Comparison of ENCODE assay signal across 14 mouse cellular contexts in genomic region chr6:51104336-51104735, GRCm38 (mm10).
DNase-seq lines count a peak whose midpoint lies in the region; ATAC-seq and TF ChIP-seq lines count a peak whose summit lies in the region.
"Had no signal": no experiment of that assay in that cellular context is flagged by ENCODE, and none has a peak within 500 bp of the region (broad histone marks: within the 10 kb centered on the region; RNA-seq: fewer than 3 reads in every experiment).

No protein-coding gene starts in this region.

- H3K4me2 ChIP-seq in forebrain, embryonic 14.5 days (ENCODE audit: low read length) = no peak overlapping the region
- H3K4me2 ChIP-seq in lung, embryonic 16.5 days (ENCODE audit: low read depth, low read length) = no peak overlapping the region
- H3K4me2 ChIP-seq in heart, embryonic 15.5 days = no peak overlapping the region
- H3K4me2 ChIP-seq: neural tube, embryonic 12.5 days had no signal

- 88% methylated on average over 5 of the region's 5 CpGs for WGBS in forebrain, embryonic 10.5 days
- WGBS in forebrain, embryonic 14.5 days = 83% methylated on average over 5 of the region's 5 CpGs
- WGBS in lung, embryonic 16.5 days = 62% methylated on average over 5 of the region's 5 CpGs
- WGBS in heart, embryonic 15.5 days = 68% methylated on average over 5 of the region's 5 CpGs
- WGBS in small intestine, adult 2 months = 84% methylated on average over 5 of the region's 5 CpGs

- no peaks in the 10 kb centered on the region for H3K9me3 ChIP-seq in forebrain, embryonic 10.5 days
- no peaks in the 10 kb centered on the region for H3K9me3 ChIP-seq in forebrain, embryonic 14.5 days (replicated peaks; ENCODE audit: control insufficient read depth, low read length)
- H3K9me3 ChIP-seq in lung, embryonic 16.5 days (ENCODE audit: control insufficient read depth, low read length) = no peaks in the 10 kb centered on the region
- no peaks in the 10 kb centered on the region for H3K9me3 ChIP-seq in heart, embryonic 15.5 days (replicated peaks)
- H3K9me3 ChIP-seq: G1E; neural tube, embryonic 12.5 days had no signal

- no peak for TF ChIP-seq POLR2A in small intestine, adult 2 months (IDR thresholded peaks at IDR 0.05; ENCODE audit: low read depth, low read length)

- no peak for DNase-seq in forebrain, embryonic 10.5 days (ENCODE audit: extremely low spot score, low spot score)
- no peak for DNase-seq in forebrain, embryonic 14.5 days (ENCODE audit: low spot score)
- DNase-seq in lung, postnatal 4 days = no peak
- no peak for DNase-seq in layer of hippocampus, adult 11-12 months (ENCODE audit: low spot score)
- no peak for DNase-seq in T-cell, adult 2 months (ENCODE audit: low spot score)
- DNase-seq: cerebellum, postnatal 36 days; forebrain, postnatal 0 days; kidney, postnatal 14 days had no signal

- no peaks in the 10 kb centered on the region for H3K27me3 ChIP-seq in forebrain, embryonic 10.5 days (ENCODE audit: poor library complexity, severe bottlenecking)
- H3K27me3 ChIP-seq in forebrain, embryonic 14.5 days (replicated peaks; ENCODE audit: control insufficient read depth, insufficient read depth, low read length) = no peaks in the 10 kb centered on the region
- H3K27me3 ChIP-seq in lung, embryonic 16.5 days (ENCODE audit: control insufficient read depth, insufficient read depth, low read depth, low read length) = no peaks in the 10 kb centered on the region
- no peaks in the 10 kb centered on the region for H3K27me3 ChIP-seq in heart, embryonic 15.5 days
- no peaks in the 10 kb centered on the region for H3K27me3 ChIP-seq in small intestine, adult 2 months (ENCODE audit: control insufficient read depth, insufficient read depth, low read length)
- H3K27me3 ChIP-seq: neural tube, embryonic 12.5 days had no signal

- H3K36me3 ChIP-seq in forebrain, embryonic 10.5 days (replicated peaks) = no peaks in the 10 kb centered on the region
- no peaks in the 10 kb centered on the region for H3K36me3 ChIP-seq in forebrain, embryonic 14.5 days (ENCODE audit: control insufficient read depth, insufficient read depth, low read length)
- no peaks in the 10 kb centered on the region for H3K36me3 ChIP-seq in lung, embryonic 16.5 days (ENCODE audit: control insufficient read depth, insufficient read depth, low read length)
- no peaks in the 10 kb centered on the region for H3K36me3 ChIP-seq in heart, embryonic 15.5 days
- H3K36me3 ChIP-seq in small intestine, adult 2 months (ENCODE audit: control insufficient read depth, insufficient read depth, low read length) = no peaks in the 10 kb centered on the region
- H3K36me3 ChIP-seq: G1E; neural tube, embryonic 12.5 days had no signal

- ATAC-seq in forebrain, embryonic 14.5 days = no peak
- peak; percentile 20; the same call in 1 of the 2 replicates for ATAC-seq in lung, embryonic 16.5 days (ENCODE audit: low read depth)
- no peak for ATAC-seq in heart, embryonic 15.5 days (replicated peaks; ENCODE audit: insufficient number of reproducible peaks, insufficient read depth, low FRiP score, low read depth)
- ATAC-seq: forebrain, postnatal 0 days had no signal

- H3K27ac ChIP-seq in forebrain, embryonic 10.5 days = peak overlapping the region; percentile 60; the same call in 1 of the 2 replicates
- H3K27ac ChIP-seq in forebrain, embryonic 14.5 days (ENCODE audit: low read depth, low read length) = no peak overlapping the region
- H3K27ac ChIP-seq in lung, embryonic 16.5 days (ENCODE audit: low read length) = peak overlapping the region; percentile 70
- peak overlapping the region; percentile 28; the same call in 1 of the 2 replicates for H3K27ac ChIP-seq in heart, embryonic 15.5 days
- peak overlapping the region; percentile 90 for H3K27ac ChIP-seq in small intestine, adult 2 months (ENCODE audit: insufficient read depth, low read depth, low read length)
- H3K27ac ChIP-seq: neural tube, embryonic 12.5 days had no signal

- H3K4me1 ChIP-seq in forebrain, embryonic 10.5 days = peaks cover 11% of the 10 kb centered on the region
- no peaks in the 10 kb centered on the region for H3K4me1 ChIP-seq in forebrain, embryonic 14.5 days (ENCODE audit: control insufficient read depth, insufficient read depth, low read length)
- peaks cover 2% of the 10 kb centered on the region; the same call in 1 of the 2 replicates for H3K4me1 ChIP-seq in lung, embryonic 16.5 days (replicated peaks; ENCODE audit: control insufficient read depth, insufficient read depth, low read length)
- H3K4me1 ChIP-seq in heart, embryonic 15.5 days (replicated peaks) = peaks cover 9% of the 10 kb centered on the region; the same call in 1 of the 2 replicates
- H3K4me1 ChIP-seq in small intestine, adult 2 months (ENCODE audit: control insufficient read depth, insufficient read depth, insufficient read length, low read length) = no peaks in the 10 kb centered on the region
- H3K4me1 ChIP-seq: megakaryocyte, embryonic 14.5 days; neural tube, embryonic 12.5 days had no signal

- no peak overlapping the region for H3K9ac ChIP-seq in forebrain, embryonic 14.5 days (ENCODE audit: low read length)
- H3K9ac ChIP-seq in lung, embryonic 16.5 days (ENCODE audit: low read length) = no peak overlapping the region
- no peak overlapping the region for H3K9ac ChIP-seq in heart, embryonic 15.5 days
- H3K9ac ChIP-seq: forebrain, postnatal 0 days; neural tube, embryonic 12.5 days had no signal

- no peak overlapping the region for H3K4me3 ChIP-seq in forebrain, embryonic 10.5 days
- H3K4me3 ChIP-seq in forebrain, embryonic 14.5 days (ENCODE audit: low read depth, low read length) = no peak overlapping the region
- H3K4me3 ChIP-seq in lung, embryonic 16.5 days (ENCODE audit: low read length) = no peak overlapping the region
- no peak overlapping the region for H3K4me3 ChIP-seq in heart, embryonic 15.5 days
- no peak overlapping the region for H3K4me3 ChIP-seq in small intestine, adult 2 months (ENCODE audit: low read depth, low read length)
- H3K4me3 ChIP-seq: megakaryocyte, embryonic 14.5 days; neural tube, embryonic 12.5 days had no signal

- TF ChIP-seq CTCF in small intestine, adult 2 months (IDR thresholded peaks at IDR 0.05; ENCODE audit: extremely low read depth, insufficient read length, insufficient replicate concordance, low read depth, low read length) = no peak
